Mouse (Mus musculus): Measurements from ENCODE around the gene Stac3.

DNA sequence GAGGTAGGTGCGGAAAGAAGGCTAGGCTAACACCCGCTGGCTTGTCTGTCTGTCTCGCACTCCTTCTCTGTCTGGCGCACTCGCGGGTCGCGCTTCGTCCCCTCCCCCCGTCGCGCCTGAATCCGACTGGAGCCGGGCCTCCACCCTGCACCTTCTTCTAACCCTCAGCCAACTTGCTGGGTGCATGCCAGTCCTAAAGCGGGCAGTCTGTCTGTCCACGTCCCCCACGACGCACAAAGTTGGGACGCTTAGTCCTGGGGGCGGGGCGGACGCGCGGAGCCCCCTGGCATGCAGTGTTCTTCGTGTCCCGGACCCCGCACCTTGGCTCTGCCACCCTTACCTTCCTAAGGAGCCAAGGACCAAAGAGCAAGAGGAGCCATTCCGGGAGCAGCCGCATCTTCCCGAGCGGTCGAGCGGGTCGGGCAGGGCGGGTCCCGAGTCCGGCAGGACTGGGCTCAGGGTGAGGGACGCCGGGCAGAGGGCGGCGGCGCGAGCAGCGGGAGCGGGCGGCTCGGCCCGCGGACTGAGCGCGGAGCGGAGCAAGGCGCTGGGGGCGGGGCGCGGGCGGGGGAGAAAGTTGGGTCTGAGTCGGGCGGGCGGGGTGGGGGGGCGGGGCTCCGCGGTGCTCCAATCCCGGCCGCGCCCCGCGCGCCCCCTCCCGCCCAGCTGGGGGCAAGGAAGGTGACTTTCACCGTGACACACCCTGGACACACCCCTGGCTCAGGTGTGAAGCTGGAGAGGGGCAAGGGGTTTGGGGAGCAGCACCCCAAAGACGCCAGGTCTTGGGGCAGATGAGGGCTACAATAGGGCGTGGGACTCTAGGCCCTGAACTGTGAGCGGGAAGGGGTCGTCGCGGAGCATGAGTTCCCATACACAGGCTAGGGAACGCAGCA, 32.8 kb downstream of the Stac3 start, which contains the start of gene Nxph4:
- TF ChIP-seq TAL1 (IDR thresholded peaks at IDR 0.05; ENCODE audit: low read length) (no peak), GATA1 (IDR thresholded peaks at IDR 0.05; ENCODE audit: low read length) (no peak)
